Mouse (Mus musculus) megakaryocyte, adult 5-6 weeks (primary cell): ENCODE data around the gene Gimap3. TPM values are rescaled to one million over a fixed set of nuclear protein-coding genes. Genes with fewer than 3 reads are reported as not detected.
A peak's percentile ranks its signal among the peaks of the same experiment; 100 is the strongest.

Source experiments
- ATAC-seq: 2 replicates; pipeline ENCODE4 v1.8.0; 2016; ENCODE audit warnings: mild to moderate bottlenecking, inconsistent platforms; ENCODE audit not compliant: poor library complexity, severe bottlenecking
- total RNA-seq, 2 experiments: library from RNA; stranded (forward) in 1 of 2; stranded (reverse) in 1 of 2; fragments of 153-499, 151-499 nt in 1 of 2; fragments of 221-1000, 200-1000 nt in 1 of 2; gene quantifications; 2 replicates each; pipeline versions ENCODE4 v1.2.3 to v1.2.4; 2015 to 2017

Gene Gimap3
- total RNA-seq (2015): 5.3 and 9.4 TPM in 2 replicates
- total RNA-seq (2017): 7.8 and 9.9 TPM in 2 replicates

DNA sequence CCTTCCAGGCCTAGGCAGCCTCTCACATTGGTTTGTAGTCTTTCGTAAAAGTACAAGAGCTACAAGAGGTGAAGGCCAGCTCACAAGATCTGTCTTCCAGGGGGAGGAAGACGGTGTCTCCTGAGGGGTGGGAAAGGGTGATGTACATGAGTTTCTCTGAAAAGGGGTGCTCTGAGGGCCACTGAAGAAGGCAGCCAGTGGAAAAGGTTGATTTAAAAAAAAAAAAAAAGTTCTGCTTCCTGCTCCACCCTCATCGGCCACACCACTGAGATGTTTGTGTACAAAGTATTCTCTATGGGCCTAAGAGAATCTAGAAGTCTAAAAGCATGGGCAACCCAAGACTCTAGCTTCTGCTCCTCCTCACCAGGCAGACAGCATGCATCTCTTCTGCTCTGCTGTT lies at the start of gene Gimap3:
Gene Gimap3, minus strand, starts transcription at position 156 of the 400 bp plus-strand sequence.
- no peak for ATAC-seq

DNA sequence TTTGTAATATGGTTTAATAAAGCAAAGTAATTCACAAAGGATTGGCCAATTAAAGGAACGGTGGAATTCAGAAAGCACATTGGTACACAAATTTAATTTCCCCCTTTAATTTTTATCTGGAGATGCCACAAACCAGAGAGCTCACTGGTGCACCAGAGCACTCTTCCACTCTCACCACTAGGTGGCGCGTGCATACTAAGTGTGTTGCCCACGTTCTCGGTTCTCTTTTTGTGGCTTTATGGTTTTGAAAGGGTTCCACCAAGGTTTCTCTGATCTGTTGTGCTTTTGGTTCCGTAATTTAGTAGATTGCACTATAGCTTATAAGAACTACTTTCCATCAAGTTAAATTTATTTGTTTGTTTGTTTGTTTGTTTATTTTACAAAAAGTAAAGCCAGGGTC lies 47.2 kb upstream of the Gimap3 start:
- ATAC-seq: peak; percentile 100

DNA sequence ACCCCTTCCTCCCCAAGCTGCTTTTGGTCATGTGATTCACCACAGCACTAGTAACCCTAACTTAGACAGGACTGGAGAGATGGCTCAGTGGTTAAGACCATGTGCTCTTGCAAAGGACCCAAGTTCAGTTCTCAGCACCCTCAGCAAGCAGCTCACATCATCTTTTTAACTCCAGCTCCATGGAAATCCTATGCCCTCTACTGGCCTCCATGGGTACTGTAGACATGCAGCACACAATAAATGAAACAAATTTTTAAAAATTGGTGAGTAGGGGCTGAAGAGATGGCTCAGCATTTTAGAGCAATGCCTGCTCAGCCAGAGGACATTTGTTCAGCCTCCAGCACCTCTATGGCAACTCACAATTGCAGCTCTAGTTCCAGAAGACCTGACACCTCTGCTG lies 44.4 kb upstream of the Gimap3 start:
- ATAC-seq: no peak

DNA sequence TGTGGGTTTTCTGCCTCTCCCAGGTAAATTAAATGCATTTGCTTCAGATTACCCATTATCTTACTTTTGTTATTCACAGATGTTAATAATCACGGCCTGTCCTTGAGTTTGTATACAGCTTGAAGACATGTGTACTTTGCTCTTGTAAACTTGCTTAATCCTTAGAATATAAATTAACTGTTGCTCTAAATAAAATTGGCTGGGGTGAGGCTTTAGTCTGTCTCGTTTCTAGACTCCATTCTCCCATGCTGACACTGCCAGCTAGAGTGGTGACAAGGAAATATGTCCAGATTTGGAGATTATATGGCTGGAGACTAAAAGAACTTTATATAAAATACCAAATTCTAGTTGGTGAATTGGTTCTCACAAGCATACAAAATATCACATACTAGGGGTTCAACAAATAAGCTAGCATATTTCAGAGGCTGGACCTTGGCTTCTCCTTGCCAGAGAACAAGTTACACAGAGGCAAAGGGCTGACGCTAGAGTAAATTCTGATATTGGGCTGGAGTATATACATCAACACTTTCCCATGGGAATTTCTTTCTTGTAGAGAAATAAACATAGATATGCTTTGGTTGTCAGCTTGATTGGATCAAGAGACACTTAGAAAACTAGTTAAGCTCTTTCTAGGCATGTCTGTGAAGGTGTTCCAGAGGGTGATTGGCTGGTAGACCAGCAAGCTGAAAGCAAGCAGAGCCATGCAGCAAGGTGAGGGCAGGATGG lies 39.0 kb upstream of the Gimap3 start:
- no peak for ATAC-seq

DNA sequence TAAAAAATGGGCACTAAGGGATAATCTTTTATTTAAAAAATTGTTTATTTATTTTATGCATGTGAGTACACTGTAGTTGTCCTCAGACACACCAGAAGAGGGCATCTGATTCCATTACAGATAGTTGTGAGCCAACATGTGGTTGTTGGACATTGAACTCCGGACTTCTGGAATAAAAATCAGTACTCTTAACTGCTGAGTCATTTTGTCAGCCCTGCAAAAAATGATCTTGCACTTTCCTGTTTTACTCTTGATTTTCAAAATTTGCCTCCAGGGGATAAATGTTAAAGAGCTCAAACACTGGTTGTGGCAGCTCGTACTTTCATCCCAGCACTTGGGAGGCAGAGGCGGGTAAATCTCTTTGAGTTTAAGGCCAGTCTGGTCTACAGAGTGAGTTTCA lies 36.1 kb upstream of the Gimap3 start:
- no peak for ATAC-seq

DNA sequence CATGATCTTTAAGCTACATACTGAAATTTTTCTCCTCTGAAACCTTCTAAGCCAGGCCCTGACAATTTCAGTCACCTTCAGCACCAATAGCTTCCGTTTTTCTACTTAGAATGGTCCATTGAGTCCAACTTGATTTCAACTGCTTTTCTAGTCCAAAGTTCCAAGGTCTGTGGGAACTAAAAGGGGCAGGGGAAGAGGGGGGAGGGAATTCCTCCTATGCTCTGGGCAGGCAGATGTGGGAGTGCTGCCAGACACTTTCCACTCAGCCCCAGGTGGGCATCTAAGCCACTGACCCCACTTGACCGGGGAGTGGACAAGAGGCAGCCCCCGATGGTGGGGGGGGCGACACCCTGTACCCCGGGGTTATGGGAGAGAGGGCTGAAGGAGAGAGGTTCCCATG lies 33.7 kb upstream of the Gimap3 start:
- no peak for ATAC-seq

DNA sequence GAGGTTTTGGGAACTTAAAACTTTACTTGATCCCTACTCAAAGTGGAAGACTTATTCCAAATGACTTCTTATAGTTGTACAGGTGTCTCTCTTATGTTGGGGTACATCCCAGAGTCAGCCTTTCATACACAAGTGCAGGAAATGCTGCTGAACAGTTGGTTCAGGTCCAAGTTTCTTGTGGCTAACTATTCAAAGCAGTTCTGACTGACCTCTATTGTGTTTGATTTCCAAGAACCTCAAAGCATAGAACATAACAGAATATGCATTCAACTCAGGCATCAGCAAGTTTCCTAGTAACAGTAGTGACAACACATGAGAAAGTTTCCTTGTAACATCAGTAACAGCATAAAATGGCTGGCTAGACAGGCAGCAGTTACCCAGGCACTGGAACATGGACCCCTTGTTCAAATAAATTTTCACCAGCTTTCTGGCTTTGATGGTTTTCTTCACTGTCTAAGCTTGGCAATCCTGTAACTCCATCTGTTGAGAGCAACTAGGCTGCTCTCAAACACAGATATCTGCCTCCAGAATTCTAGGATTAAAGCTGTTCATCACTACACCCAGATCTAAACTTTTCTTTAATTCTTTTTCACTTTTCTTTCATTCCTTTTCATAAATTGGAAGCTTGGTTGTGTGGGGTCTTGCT lies 32.9 kb upstream of the Gimap3 start:
- no peak for ATAC-seq

DNA sequence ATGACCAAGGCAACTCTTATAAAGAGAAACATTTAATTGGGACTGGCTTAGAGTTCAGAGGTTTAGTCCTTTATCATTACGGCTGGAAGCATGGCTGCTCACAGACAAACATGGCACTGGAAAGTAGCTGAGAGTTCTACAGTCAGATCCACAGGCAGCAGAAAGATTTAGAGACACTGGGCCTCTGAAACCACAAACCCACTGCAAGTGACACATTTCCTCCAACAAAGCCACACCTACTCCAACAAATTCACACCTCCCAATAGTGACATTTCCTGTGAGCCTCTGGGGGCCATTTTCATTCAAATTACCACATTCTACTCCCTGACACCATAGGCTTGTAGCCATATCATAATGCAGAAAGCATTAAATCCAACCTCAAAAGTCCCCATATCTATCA lies 31.2 kb upstream of the Gimap3 start:
- ATAC-seq: peak; percentile 63; the same call in 1 of the 2 replicates

DNA sequence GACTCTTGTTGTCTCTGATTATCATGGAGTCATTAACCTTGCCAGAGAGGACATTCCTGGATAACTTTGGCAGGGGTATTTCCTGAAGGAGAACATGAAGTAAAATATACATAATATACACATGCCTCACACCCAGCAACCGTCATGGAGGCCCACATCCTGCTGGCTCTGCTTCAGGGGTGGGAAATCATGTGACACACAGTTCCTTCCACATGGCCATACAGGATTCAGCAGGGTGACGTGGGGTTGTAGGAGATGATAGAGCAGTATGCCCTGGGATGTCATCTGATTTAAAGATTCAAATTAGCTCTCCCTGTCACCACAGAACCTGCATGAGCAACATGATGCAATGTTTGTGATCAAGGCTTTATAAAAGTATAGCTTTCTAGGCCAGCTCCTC lies 17.2 kb upstream of the Gimap3 start:
- ATAC-seq: no peak

DNA sequence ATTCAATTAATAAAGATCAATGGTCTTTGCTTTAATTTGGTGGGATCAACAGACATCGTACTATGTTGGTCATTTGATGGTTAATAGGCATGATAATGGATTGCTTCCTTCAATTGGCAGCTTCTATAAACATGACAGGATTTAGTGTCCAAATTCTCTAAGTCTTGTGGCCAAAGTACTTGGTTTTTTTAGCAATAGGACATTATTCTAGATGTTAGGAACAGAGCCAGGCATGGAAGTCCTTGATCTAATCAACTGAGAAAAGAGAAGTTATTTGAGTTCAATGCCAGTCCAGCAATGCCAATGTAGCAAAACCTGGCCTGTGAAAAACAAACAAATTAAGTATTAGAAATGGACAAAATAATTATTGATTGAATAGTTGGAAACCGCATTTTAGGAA lies 14.9 kb upstream of the Gimap3 start:
- no peak for ATAC-seq

DNA sequence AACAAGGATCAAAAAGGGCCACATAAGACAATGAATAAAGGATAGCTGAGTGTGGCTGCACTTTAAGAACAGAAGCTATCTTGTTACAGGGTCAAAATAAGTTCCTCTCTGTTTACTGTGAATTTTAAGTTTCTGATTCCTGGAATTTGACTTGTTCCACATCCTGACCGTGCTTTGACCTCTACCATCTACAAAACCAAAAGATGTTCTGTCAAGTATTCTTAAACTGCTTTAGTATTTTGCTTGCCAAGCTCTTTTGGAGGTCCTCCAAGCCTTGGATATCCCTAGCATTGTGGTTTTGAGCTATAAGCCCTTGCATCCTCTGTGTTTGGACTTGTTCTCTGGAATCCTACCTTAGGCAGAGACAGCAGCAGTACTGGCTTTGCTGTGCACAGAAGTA lies 14.5 kb upstream of the Gimap3 start:
- ATAC-seq: no peak

DNA sequence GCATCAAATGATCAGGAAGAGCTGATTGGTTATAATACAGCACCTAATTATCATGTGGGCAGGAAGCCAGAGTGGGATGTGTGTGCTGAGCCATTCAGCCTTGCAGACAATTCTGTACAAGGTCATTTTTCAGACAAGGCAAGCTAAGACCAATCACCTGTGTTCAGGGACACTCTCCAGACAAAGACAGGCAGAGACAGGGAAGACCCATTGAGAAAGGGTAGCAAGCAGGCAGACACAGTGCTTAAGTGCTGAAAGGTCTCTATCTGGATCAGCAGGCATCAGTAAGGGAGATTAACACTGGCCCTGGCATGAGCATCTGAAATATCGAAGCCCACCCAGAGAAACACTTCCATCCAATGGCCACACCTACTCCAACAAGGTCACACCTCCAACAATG lies 13.8 kb upstream of the Gimap3 start:
- ATAC-seq: no peak

DNA sequence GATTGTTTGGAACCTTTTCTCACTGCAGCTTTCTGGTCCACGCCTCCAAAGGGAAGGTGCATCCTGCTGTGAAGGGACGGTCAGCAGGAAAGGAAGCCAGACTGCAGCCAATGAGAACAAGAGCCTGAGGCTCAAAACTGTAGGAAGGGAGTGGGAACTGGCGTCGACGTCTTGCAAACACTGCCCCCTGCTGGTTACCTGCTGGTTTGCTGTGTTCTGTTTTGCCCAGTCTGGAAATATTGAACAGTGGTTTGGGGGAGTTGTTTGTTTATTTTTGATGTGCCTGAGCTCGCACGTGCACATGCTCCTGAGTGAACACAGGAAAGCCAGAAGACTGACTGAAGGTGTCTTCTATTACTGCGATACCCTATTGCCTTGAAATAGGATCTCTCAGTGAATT lies 1.4 kb upstream of the Gimap3 start:
- ATAC-seq: peak; percentile 77

DNA sequence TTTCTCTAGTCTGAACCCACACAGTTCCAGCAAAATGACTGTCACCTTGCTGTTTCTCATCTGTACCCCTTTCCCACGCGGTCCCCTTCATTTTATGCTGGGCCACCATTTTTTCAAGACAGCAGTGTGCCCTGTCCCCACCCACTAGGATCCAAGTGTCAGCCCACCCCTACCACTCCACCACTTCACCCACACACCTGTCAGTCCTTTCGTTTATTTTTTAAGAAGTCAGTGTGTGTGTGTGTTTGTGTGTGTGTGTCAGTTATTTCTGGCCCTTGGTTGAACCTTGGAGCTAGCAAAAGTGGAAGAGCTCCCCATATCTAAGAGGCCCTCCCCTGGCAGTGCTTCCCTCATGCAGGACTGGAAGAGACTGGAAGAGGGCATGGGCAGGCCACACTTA lies 1.7 kb downstream of the Gimap3 start:
- no peak for ATAC-seq

DNA sequence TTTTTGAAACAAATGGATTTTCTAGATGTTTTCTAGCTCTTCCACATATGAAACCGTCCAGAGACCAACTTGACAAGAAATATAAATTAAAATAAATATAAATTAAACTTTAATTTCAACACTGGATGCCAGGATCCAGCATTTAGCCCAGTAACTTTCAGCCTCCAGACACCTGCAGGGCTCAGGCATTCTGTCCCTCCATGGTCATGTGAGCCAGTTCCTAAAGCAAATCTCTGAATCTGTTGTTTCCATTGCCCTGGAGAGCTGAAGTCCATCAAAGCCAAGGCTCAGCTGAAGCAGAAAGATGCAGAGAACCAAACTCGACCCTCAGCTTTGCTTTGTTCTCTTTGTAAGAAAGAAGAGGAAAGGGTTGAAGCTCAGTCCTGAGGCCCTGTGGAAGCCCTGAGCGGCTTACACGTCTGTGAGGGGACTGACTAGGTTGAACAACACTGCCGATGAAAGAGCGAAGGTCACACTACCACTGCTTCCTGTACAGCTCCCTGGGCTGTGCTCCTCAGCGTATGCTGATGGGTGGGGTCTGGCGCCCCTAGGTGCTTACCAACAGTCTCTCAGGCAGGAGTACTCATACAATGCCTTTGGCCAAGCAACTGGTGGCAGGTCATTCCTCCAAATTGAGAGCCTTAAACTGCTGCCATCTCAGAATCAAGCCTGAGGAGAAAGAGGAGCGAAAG lies 2.3 kb downstream of the Gimap3 start:
- ATAC-seq: peak; percentile 39

DNA sequence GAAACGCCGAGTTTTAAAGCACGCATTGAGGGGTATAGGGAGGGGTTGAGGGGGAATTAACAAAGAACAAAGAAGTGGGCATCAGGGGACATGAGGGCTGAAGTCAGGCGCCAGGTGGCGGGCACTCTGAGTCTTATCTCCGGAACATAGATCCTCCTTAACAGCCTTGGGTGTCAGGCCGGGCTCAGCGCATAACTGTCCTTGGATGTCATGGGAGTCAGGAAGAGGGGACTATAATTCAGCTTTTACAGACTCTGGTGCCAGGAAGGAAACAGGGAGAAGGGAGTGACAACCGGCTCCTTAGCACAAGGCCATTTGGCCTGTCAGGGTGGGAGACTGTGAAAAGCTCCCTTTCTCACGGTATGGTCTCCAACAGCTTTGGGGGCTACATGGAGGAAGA lies 6.2 kb downstream of the Gimap3 start:
- ATAC-seq: no peak

DNA sequence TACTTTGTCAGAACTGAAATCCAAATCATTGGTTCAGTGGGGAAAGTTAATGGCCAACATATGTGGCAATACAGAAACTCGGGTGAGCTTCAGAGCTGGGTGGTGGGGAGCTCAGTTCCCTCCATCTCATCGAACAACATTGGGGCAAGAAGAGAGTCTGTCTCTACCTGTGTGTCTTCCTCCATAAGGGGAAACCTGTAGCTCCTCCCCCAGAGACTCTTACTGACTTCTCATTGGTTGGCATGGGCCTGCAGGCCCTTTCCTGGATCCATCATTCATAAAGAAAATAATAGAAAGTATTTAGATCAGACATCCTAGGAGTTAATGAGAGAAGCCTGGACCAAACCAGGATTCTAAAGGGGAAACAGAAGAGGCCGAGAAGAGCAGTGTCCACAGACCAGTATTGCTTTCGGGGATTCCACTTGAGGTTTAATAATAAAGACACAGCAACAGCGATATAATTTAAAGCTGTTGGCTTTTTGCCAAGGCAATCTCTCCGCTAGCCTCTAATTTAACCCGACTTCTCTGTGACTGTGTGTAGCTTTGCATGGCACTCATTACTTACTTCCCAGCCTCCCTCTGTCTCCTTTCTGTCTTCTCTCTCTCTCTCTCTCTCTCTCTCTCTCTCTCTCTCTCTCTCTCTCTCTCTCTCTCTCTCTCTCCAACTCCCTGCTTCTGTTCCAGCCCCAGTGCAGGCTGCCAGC lies 6.9 kb downstream of the Gimap3 start:
- ATAC-seq: no peak

DNA sequence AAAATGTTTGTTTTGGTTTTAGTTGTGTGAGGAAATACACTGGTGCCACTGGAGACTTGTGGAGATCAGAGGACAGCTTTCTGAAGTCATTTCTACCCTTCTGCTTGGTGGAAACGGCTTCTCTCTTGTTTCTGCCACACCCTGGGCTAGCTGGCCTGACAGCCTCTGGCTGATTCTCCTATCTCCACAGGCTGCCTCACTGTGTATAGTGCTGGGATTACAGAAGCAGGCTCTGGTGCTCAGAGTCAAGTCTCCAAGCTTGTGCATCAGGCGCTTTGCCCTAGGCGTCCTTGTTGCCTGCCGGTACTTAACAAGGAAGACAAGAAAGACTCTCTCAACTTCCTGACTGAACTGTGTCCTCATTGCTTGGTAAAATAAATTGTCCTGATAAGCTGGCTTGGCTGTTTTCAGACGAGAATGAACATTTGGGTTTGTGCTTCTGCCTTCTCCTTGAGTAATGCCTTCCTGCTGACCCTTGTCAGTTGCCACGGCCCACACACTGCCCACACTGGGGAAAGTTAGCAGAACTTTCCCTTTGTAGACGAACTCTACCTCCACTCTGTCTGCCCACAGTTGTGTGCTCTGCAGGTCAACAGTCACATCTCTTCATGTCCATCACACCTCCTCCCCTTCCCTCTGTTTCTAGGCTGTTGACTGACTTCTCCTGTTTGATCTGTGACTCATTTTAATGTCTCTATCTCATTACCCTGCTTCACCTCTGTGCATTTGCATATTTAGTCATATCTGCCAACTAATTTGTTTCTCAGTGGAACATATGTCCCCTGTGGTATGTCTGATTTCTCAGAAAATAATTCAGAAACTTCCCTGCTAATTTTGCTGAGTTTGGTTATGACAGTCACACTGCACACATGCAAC lies 23.3 kb downstream of the Gimap3 start:
- peak; percentile 19 for ATAC-seq

DNA sequence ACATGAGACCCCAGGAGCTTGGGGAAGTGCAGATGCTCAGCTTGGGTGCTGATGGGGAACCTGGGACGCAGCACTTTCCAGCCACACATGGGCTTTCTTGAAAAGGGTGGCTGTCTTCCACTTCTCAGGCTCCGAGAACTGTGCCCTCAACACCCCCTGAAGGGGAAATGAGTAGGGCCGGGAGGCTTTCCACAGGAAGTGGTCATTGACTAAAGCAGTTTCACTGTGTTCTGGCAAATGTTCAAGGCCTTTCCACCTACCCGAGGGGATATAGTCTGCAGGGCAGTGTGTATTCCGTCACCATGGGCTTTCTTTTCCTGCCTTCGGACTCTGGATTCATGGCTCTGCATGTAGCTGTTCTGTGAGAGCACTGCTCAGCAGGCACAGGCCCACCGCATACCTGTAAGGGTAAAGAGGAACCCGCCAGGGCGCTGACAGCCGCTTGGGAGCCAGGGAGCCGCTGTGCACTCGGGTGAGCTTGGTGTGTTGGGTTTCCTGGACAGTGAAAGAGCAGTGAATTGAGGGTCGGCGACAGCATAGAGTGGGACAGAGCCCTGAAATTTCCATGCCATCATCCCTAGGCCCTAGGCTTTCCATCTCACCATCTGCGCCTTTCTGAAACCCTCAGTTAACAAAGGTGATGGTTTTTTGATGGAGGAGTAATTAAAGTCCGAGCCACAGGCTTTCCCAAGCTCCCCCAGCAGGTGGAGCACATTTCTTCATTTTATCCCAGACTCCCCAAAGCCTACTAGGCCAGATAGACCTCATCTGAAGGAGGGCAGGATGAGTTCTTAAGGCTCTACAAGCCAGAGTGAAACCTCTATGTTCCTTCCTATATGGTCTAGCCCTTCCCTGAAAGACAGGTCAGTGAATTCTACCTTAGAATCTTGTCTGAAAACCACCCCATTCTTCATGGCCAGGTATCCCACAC lies 24.4 kb downstream of the Gimap3 start, which contains the start of gene Gimap5:
Gene Gimap5, plus strand, starts transcription at position 239 of the 931 bp plus-strand sequence.
- peak; percentile 64 for ATAC-seq
